Mouse (Mus musculus) 3134 (cell line): ENCODE data around the gene Zfp74.

Source experiments
- DNase-seq: peaks from one replicate; pipeline ENCODE4 v3.0.0-alpha.2; 2011; ENCODE audit warnings: low spot score; ENCODE audit not compliant: insufficient read length; ENCODE audit errors: extremely low read depth

Gene Zfp74

GRCm38 (mm10) chr7:29953086-29953485, 803 bp downstream of the Zfp74 start:
- DNase-seq, result no peak

GRCm38 (mm10) chr7:29944201-29944600, 9.7 kb downstream of the Zfp74 start:
- DNase-seq, result no peak

DNA sequence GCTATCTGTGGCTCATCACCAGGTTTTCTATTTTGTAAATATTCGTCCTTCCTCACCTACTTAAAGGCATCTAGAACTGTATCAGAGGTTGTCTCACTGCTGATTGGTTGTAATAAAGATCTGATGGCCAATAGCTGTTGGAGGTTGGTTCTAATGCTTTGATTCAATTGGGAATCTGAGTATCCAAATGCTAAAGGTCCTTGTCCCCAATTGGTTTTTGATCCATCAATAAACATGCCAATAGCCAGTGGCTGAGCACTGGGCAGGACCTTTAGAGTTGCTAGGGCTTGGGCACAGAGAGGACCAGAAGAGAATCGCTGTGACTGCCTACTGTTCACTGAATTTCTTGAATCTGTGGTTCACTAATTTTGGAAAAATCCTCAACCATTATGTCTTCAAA, 10.2 kb downstream of the Zfp74 start:
- no peak for DNase-seq

DNA sequence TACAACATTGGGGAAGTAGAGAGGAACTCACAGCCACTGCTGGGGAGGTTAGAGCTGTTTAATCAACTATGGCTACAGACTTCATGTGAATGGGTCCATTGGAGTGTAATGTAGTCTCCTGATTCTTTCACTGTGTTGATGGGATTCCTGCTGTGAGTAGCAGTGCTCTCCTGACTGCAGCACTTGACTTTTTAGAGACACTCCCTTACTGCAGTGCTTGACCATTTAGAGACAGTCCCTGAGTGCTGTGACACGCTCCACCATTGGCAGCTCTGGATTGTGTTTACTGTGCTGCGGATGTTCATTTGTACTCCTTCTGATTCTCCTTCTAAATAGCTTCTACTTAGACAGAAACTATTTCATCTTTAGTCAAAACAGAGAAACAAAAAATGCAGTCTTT, 11.1 kb downstream of the Zfp74 start:
- no peak for DNase-seq

DNA sequence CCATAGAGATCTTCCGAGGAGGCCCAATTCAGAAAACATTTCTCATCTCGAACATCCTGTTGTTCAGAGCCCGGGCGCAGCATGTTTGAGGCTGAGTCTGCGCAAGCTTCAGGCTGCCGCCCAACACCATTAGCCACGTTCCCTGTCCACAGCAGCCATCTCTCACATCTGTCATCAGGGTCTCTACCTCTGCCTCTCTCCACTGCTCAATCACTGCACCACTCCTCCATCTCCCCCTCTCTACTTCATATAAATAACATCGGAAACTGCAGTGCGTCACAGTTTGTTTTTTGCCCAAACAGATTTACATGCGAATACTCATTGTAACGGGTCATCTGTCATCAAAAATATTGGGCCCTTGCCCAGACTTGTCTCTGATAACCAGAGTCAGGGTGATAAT, 12.9 kb downstream of the Zfp74 start:
- no peak for DNase-seq

DNA sequence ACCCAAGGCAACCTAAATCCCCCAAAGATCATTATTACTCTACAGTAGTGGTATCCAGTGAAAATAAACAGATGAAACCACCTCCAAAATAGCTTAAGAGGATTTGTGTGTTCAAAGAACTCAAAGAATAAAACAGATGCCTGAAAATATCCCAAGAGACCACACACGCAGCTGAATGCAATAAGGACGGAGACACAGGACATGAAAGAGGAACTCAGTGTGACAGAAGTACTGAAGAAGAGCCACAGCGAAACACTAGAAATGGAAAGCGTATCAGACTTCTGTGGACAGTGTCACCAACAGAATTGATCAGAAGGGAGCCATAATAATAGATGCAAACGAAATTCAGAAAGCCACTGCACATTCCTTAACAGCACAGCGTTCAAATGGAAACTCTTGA, 15.0 kb downstream of the Zfp74 start:
- DNase-seq, result no peak

DNA sequence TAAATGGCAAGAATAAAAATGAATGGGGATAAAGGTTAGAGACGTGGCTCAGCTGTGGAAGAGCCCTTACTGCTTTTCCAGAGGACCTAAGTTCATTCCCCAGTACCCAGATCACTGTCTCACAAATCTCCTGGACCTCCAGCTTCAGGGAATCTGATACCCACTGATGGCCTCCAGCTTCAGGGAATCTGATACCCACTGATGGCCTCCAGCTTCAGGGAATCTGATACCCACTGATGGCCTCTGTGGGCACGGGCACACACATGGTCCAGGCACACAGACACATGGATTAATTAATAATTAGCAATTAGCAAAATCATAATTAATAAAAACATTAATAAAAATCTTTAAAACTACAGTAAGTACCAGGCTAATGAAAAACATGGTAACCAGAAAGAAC, 31.1 kb downstream of the Zfp74 start:
- DNase-seq, result no peak

DNA sequence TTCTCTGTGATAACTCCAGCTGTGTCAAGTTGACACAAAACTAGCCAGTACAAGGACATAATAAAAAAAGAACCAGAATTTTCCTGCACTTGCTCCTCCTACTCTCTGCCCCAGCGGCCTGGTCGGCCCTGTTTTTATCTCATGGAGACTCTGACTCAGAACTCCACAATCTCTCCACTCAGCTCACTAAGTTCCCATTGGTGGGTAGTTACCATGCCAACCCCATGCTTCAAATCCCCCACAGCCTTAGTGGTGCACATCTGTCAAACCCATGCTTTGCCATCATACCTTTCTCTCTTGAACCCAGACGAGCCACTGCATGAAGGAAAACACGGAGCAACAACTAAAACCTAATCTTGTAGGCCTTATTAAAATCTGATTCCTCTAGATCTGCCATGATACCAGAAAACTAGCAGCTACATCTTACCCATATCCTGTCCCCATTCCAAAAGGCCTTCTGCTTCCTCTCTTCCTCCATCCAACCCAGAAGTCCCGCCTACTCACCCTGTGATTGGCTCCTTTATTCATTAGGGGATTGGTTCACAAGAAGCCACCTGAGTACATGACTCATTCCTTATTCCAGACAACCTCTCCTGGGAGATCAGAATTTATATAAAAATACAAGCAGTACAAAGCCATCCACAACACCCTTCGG, 32.3 kb downstream of the Zfp74 start:
- no peak for DNase-seq

GRCm38 (mm10) chr7:29918062-29918453, 35.8 kb downstream of the Zfp74 start:
- DNase-seq, result no peak

DNA sequence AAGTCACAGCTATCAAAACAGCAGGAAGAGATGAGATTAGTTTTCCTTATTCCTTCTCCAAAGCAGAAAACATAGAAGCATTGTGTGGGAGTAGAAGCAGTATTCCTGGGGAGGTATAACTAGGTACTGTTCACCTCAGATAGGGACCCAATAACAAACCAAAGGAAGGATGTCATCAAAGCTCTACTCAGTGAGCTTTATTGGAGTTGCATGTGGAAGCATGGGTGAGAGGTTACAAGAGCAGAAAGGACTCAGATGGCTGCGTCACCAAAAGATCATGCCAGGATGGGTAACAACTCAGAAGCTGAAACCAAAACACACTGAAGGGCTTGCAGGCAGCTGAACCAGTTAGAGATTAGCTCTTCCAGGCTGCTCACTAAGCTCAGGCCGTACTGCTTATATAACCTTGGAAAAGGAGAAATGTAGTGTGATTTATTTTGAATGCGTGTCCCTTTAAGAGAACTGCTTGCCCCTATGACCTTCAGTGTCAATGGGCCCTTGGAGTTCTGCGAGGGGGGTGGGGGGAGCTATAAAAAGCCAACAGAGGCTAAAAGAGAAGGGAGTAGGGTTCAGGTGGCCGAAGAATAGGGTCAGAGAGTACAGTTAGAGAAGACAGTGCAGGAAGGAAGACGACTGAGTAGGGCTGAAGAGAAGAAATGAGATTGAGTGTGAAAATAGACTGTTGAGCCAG, 36.4 kb downstream of the Zfp74 start:
- no peak for DNase-seq

DNA sequence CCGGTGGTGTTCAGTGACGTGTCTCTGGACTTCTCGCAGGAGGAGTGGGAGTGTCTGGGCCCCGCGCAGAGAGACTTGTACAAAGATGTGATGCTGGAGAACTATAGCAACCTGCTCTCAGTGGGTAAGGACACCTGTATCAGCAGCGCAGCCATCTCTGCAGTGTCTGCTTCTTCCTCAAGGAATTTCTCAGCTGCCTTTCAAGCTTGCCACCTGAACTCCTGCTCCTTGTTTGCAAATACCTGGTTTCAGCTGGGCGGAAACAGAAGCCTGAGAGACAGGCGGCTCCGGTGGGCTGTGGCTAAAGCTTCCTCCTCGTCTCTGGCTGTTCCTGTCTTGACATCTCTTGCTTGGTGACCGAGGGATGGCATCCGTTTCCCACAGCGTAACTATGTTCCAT, 41.7 kb downstream of the Zfp74 start:
- no peak for DNase-seq

DNA sequence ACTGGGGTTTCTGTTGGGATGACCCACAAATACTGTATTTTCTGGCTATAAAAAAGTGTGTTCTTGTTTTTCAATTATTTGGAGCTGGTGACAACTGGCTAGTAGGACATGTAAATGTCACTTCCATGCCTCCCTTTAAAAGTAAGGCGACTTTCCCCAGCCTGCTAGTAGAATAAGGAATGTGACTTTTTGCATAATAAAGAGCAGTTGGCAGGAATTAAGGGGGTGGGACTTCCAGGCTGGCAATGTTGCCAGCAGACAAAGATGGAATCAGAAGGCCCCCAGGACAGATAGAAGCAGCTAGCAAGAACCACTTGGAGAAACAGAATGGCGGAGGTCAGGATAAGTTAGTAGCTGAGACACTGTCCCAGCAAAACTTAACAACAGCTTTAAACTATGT, 43.6 kb downstream of the Zfp74 start:
- DNase-seq, result no peak

DNA sequence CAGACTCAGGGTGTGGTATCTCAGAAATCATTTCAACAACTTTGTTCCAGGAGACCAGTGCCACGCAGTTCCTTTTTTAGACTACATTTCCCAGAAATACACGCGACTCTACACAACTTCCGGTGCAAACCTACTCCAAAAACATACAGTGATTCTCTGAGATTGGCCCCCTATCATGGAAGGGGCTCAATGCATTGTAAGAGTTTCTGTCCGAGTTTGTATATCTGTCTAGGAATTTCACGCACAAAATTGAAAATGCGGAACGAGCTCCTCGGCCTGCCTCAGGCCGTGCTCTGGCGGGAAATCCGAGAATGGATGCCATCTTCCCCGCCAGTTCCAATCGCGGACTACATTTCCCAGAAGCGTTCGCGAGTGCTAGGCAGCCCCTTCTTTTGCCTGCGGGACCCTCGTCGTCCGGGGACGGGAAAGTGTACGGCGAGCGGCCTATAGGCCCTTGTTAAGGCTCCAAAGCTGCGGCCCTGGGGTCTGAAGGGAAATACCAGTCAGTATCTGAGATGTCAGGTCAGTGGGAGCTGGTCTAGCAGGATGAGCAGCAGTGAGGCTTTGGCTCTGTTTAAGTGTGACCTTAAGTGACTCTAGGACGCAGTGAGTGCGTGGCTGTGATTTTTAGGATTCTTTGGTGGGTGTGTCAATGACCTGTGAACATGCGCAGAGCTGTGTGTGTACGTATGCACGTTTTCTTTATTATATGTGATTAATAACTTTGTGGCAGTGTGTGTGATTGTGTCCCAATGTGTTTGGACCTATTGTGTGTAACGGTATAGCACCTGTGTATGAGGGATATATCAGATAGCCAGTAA, 45.5 kb downstream of the Zfp74 start, which contains the start of gene Zfp383:
Gene Zfp383 (plus strand): TSS at position 94 of the 821 bp plus-strand sequence.
- peak; percentile 86 for DNase-seq

DNA sequence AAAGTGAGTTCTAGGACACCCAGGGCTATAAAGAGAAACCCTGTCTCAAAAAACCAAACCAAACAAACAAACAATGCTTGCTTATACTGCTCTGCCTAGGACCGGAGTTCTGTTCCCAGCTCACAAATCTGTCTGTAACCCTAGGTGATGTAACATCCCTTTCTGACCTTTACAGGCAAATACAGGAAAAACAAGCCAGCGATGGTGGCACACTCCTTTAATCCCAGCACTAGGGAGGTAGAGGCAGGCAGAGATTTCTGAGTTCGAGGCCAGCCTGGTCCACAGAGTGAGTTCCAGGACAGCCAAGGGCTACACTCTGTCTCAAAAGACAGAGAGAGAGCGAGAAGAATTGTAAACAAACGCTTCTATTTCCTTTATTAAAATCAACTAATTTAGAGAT, 46.7 kb downstream of the Zfp74 start:
- DNase-seq, result no peak

DNA sequence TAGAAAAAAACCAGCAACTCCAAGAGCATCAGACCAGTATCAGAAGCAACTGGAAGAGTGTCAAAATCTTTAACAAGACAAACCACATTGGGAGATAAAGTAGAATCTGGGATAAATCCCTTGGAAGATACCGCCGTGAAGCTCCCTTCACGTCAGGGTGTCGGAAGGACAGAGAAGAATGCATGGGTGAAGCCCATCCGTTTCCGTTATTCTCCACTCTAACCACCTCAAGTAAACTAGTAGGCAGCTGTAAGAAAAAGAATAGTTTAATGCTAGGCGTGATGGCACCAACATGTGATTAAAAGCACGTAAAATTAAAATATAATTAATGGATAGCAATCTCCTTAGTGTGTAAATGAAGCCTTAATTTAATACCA, 47.2 kb downstream of the Zfp74 start:
- DNase-seq, result no peak

DNA sequence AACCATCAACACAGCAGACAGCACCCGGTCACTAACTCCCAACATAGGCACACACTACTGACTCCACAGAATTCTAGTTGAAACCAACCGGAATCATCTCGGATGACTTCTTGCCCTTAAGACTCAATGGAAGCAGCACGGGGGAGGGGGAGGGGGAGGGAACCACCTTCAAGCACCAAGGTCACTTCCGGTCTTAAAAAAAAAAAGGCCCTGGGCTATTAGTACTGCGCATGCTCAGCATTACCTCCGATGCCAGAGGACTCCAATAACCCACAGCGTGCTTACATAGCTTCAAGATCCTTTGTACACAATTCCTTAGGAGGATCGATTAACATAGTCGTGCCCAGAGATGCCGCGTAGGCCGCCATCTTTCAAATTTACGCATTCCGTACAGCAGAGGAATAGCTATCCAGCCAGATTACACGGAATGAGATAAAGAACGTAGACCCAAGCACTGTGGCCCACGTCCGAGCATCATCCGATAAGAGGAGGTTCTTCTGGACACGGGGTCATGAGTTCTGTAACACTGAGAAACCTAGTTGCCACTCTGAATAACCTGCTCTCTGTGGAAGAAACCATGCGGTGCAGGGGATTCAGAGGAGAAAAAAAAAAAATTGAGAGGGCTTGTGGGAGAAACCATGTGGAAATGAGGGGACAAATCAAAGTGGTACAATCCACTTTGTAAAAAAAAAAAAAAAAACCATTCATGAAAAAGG, 47.8 kb downstream of the Zfp74 start, which contains the start of gene Zfp27:
Gene Zfp27 (minus strand): TSS at position 607 of the 716 bp plus-strand sequence.
- DNase-seq, result peak; percentile 54

DNA sequence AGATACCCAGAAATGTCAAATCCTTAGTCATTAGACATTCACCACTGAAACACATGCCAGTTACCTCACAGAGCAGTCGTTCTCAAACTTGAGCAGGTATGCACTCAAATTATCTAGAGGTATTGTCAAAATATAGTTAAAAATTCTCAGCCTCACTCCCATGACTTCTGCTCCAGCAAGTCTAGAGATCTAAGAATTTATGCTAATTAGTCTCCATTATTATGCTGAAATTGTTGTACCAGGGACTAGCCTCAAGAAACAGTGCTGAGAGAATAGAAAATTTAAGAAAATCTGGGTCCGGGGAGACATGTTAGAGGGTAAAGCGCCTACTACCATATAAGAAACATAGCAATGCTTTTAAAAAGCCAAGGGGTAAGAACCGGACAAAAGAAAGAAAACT, 49.8 kb downstream of the Zfp74 start:
- no peak for DNase-seq

DNA sequence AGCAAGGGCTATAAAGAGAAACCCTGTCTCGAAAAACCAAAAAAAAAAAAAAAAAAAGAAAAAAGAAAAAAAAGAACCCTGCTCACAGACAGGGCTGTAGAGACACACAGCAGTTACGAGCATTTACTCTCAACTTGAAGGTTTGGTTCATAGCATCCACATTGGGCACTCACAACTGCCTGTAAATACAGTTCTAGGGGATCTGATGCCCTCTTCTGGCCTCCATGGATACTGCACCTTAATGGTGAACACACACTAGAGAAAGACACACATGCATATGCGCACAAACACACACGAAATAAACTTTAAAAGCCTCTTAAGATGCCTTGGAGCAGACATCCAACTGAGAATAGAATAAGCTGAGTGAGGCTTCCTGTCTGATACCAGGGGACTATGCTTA, 55.5 kb downstream of the Zfp74 start:
- DNase-seq, result no peak

DNA sequence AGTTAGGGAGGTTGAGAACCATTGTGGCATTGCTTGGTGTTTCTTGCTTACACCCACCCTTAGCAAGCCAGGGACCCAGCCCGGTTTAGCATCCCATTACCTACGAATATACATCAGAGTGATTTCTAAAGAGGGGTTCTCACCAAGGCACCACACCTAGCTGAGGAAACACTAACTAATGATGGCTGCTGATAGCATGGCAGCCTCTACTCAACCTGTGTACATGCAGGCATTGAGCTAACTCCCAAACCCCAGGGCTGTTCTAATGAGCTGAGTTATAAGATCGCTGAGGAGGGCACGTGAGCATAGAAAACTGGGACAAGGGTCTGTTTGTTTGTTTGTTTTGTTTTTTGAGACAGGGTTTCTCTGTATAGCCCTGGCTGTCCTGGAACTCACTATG, 61.1 kb downstream of the Zfp74 start:
- DNase-seq, result no peak

DNA sequence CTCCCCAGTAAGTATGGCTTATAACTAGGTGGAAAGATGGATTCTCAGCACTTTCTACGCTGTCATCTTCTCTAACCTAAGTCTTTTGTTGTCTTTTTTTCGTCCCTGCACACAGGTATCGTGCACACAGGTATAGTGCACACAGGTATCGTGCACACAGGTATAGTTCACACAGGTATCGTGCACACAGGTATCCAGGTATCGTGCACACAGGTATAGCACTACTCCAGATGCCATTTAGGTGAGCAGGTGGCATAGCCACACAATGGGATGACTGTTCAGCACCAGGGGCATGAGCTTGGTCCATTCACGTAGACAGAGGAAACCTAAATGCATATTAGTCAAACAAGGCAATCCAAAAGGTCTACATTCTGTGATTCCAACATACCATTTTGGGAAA, 63.4 kb downstream of the Zfp74 start:
- no peak for DNase-seq

GRCm38 (mm10) chr7:29880916-29881315, 73.0 kb downstream of the Zfp74 start:
- DNase-seq, result no peak
